Mouse (Mus musculus) heart, embryonic 15.5 days (tissue): ENCODE data around the gene Dnah7b. TPM values are rescaled to one million over a fixed set of nuclear protein-coding genes. Genes with fewer than 3 reads are reported as not detected.
"Not testable (repeated sequence)": the region's sequence is repeated elsewhere in the genome, so short reads cannot be mapped to it uniquely, and the experiment has no call there.

Experiments
- ATAC-seq: fragments of 200-750 bp; cut with Nextera tagmentation; replicated peaks from 2 replicates; pipeline ENCODE4 v1.8.0; 2017; ENCODE audit warnings: low read depth, moderate TSS enrichment; ENCODE audit not compliant: insufficient number of reproducible peaks, insufficient read depth, low FRiP score
- H3K27ac ChIP-seq: fragments of 300-500 bp; sonication (generic); 2 replicates; pipeline ENCODE4 v1.5.1; 2015; ENCODE audit warnings: mild to moderate bottlenecking, inconsistent platforms
- H3K27me3 ChIP-seq: fragments of 300-500 bp; sonication (generic); 2 replicates; pipeline ENCODE4 v1.6.1; 2015; ENCODE audit warnings: inconsistent platforms
- H3K36me3 ChIP-seq: fragments of 300-500 bp; sonication (generic); 2 replicates; pipeline ENCODE4 v1.6.1; 2015; ENCODE audit warnings: mild to moderate bottlenecking, inconsistent platforms
- H3K4me1 ChIP-seq: fragments of 300-500 bp; sonication (generic); replicated peaks from 2 replicates; pipeline ENCODE4 v1.6.1; 2015; ENCODE audit warnings: inconsistent platforms
- H3K4me2 ChIP-seq: fragments of 300-500 bp; sonication (generic); 2 replicates; pipeline ENCODE4 v1.6.1; 2015; ENCODE audit warnings: inconsistent platforms, mild to moderate bottlenecking, moderate library complexity
- H3K4me3 ChIP-seq: fragments of 300-500 bp; sonication (generic); 2 replicates; pipeline ENCODE4 v1.5.1; 2015; ENCODE audit warnings: mild to moderate bottlenecking, inconsistent platforms
- H3K9ac ChIP-seq: fragments of 300-500 bp; sonication (generic); 2 replicates; pipeline ENCODE4 v1.6.1; 2015; ENCODE audit warnings: mild to moderate bottlenecking, inconsistent platforms
- H3K9me3 ChIP-seq: fragments of 300-500 bp; sonication (generic); replicated peaks from 2 replicates; pipeline ENCODE4 v1.6.1; 2016; ENCODE audit warnings: inconsistent platforms
- WGBS: fragments of 180-500 bp; shearing (Covaris S2); methylation state at CpG from one replicate; pipeline ENCODE4 v1.1.7; 2015; ENCODE audit warnings: mixed read lengths; 5-methylcytosine and 5-hydroxymethylcytosine counted together
- polyA plus RNA-seq: library from polyadenylated mRNA; unstranded; fragments of >200 nt; fragmentation: Nextera tagmentation; extraction: Ambion mirVana; gene quantifications from 2 replicates; pipeline ENCODE4 v1.2.1, GENCODE M21; 2015

Gene Dnah7b
- polyA plus RNA-seq, 1 experiment from 2014 or later = 0.77 TPM

GRCm38 (mm10) chr1:46380641-46381040, 314.5 kb downstream of the Dnah7b start:
- H3K27me3 ChIP-seq, H3K27ac ChIP-seq, H3K4me3 ChIP-seq, H3K4me2 ChIP-seq, H3K9me3 ChIP-seq, H3K9ac ChIP-seq, H3K4me1 ChIP-seq, ATAC-seq, H3K36me3 ChIP-seq: not testable (repeated sequence)
- WGBS = 81% methylated on average over 3 of the region's 3 CpGs

- not testable (repeated sequence) for H3K9ac ChIP-seq, H3K4me1 ChIP-seq, H3K4me2 ChIP-seq, H3K36me3 ChIP-seq, H3K9me3 ChIP-seq, H3K27me3 ChIP-seq, H3K27ac ChIP-seq, H3K4me3 ChIP-seq, ATAC-seq
- WGBS = 81% methylated on average over 3 of the region's 4 CpGs
These were observed 328.7 kb downstream of the Dnah7b start for GRCm38 (mm10) chr1:46394681-46395297.

GRCm38 (mm10) chr1:46408324-46409115, 342.4 kb downstream of the Dnah7b start:
- no peaks in the 10 kb centered on the region for H3K36me3 ChIP-seq
- no peak for ATAC-seq

GRCm38 (mm10) chr1:46414798-46415197, 348.7 kb downstream of the Dnah7b start:
- H3K4me2 ChIP-seq, H3K4me3 ChIP-seq, H3K27me3 ChIP-seq, H3K36me3 ChIP-seq, ATAC-seq, H3K9ac ChIP-seq, H3K27ac ChIP-seq, H3K4me1 ChIP-seq, H3K9me3 ChIP-seq: not testable (repeated sequence)
- WGBS = 74% methylated on average over 7 of the region's 7 CpGs

More at GRCm38 (mm10) chr1:46408324-46409115, 342.4 kb downstream of the Dnah7b start:
- Histone ChIP-seq H3K9ac (no peak overlapping the region), H3K9me3 (no peaks in the 10 kb centered on the region), H3K27me3 (no peaks in the 10 kb centered on the region), H3K27ac (no peak overlapping the region), H3K4me3 (no peak overlapping the region), H3K4me1 (no peaks in the 10 kb centered on the region), H3K4me2 (no peak overlapping the region)
- WGBS = 60% methylated on average over 6 of the region's 6 CpGs

GRCm38 (mm10) chr1:46416946-46417345, 350.8 kb downstream of the Dnah7b start:
- not testable (repeated sequence) for H3K4me1 ChIP-seq, H3K27ac ChIP-seq, ATAC-seq, H3K9me3 ChIP-seq, H3K9ac ChIP-seq, H3K4me2 ChIP-seq, H3K4me3 ChIP-seq, H3K27me3 ChIP-seq, H3K36me3 ChIP-seq
- WGBS = 12% methylated on average over 3 of the region's 3 CpGs

- not testable (repeated sequence) for H3K36me3 ChIP-seq, H3K27ac ChIP-seq, H3K4me2 ChIP-seq, H3K4me1 ChIP-seq, H3K4me3 ChIP-seq, H3K9ac ChIP-seq, ATAC-seq, H3K27me3 ChIP-seq, H3K9me3 ChIP-seq
- 59% methylated on average over 4 of the region's 4 CpGs for WGBS
These were observed 352.9 kb downstream of the Dnah7b start for GRCm38 (mm10) chr1:46418966-46419365.

Other genes with a start within 250 kb of the Dnah7b start
- gene Gm5269, start 176.0 kb upstream of the Dnah7b start, polyA plus RNA-seq = not detected in 2 replicates
- 18.0 and 21.1 TPM in 2 replicates for gene Slc40a1, start 139.8 kb upstream of the Dnah7b start, polyA plus RNA-seq